Mouse (Mus musculus) erythroblast, embryonic 14.5 days (primary cell): ENCODE data around the gene Prdm11. TPM values are rescaled to one million over a fixed set of nuclear protein-coding genes. Genes with fewer than 3 reads are reported as not detected.

ENCODE experiments used
- H3K27me3 ChIP-seq: 2 replicates; pipeline ENCODE4 v1.6.1; 2012; ENCODE audit warnings: inconsistent platforms; ENCODE audit not compliant: control insufficient read depth
- H3K36me3 ChIP-seq: 2 replicates; pipeline ENCODE4 v1.6.1; 2012; ENCODE audit warnings: mild to moderate bottlenecking, inconsistent platforms; ENCODE audit not compliant: control insufficient read depth
- H3K4me1 ChIP-seq: 2 replicates; pipeline ENCODE4 v1.6.1; 2012; ENCODE audit warnings: inconsistent platforms; ENCODE audit not compliant: control insufficient read depth
- H3K4me3 ChIP-seq: replicated peaks from 2 replicates; pipeline ENCODE3; 2012; ENCODE audit warnings: moderate library complexity, mild to moderate bottlenecking, inconsistent platforms
- H3K9me3 ChIP-seq: 2 replicates; pipeline ENCODE4 v1.6.1; 2012; ENCODE audit warnings: low read length, inconsistent platforms, mixed read lengths; ENCODE audit not compliant: control insufficient read depth
- GATA1 ChIP-seq: IDR thresholded peaks from 2 replicates; pipeline ENCODE4 v1.6.1; 2012; ENCODE audit warnings: low read length, inconsistent platforms, mixed read lengths
- TAL1 ChIP-seq: IDR thresholded peaks from 3 replicates; pipeline ENCODE4 v1.6.1; 2012; ENCODE audit warnings: low read length, inconsistent platforms, mixed read lengths
- polyA plus RNA-seq: library from polyadenylated mRNA; stranded (reverse); fragments of >175 nt; gene quantifications from 2 replicates; pipeline ENCODE4 v1.2.3, GENCODE M21; 2012

Prdm11 gene
- polyA plus RNA-seq, 1 experiment = 0.58 TPM

DNA sequence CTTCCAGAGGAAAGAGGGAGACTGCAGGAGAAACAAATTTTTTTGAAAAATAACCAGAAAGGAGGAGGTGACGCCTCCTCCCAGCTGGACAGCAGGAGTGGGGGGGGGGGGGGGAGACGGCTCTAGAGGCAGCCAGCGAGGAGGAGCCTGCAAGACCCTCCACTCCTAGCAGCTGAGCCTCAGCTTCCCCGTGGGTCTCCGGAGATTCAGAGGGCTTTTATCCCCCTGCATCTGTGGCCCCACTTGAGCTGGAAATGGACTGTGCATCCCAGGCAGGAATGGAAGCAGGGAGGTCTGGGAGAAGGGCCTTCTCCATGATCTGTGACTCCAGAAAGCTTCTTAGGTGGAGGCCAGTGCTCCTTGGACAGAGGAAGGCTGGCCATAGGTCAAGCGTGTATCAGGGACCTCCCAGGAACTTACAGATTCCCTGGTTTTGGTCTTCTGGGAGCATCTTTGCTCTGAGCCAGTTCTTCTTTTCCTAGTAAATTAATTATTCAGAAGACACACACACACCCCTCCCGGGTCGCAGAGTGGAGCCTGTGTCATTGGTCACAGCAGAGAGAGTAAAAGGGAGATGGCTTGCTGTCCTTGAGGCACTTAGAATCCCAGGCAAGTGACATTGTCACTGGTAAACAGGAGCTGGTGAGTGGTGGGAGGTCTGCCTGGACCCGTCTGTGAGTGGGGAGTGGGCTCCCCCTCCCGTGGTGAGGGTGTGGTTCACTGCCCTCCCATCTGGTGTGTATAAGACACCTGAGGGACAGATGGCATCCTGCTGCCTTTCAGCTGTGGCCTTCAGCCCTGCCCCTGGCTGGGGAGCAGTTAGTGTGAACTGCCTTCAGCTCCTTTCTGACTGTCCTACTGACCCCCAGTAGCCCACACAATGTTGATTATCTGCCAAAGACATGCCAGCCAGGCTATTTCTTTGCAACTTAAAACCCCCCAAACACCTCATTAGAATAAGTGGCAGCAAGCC, 130.0 kb downstream of the Prdm11 start:
- H3K9me3 ChIP-seq = no peaks in the 10 kb centered on the region
- TF ChIP-seq TAL1 = no peak
- TF ChIP-seq GATA1 = no peak
- H3K36me3 ChIP-seq = no peaks in the 10 kb centered on the region
- no peaks in the 10 kb centered on the region; the same call in none of the 2 replicates for H3K4me1 ChIP-seq
- peaks cover 48% of the 10 kb centered on the region for H3K27me3 ChIP-seq
- no peak overlapping the region for H3K4me3 ChIP-seq

Other genes starting within 250 kb of the Prdm11 start
- not detected in 2 replicates for gene Syt13, start 131.1 kb downstream of the Prdm11 start, polyA plus RNA-seq
- gene Trp53i11, start 141.4 kb upstream of the Prdm11 start, polyA plus RNA-seq = 0.04 and 0.05 TPM in 2 replicates